Mouse (Mus musculus): ENCODE measurements at regions not wholly inside any gene's neighbourhood (a gene's known extent, or its start where the extent isn't known, plus 50 kb on each side); places are given as distances from the start of the nearest gene placed in this dataset.

DNA sequence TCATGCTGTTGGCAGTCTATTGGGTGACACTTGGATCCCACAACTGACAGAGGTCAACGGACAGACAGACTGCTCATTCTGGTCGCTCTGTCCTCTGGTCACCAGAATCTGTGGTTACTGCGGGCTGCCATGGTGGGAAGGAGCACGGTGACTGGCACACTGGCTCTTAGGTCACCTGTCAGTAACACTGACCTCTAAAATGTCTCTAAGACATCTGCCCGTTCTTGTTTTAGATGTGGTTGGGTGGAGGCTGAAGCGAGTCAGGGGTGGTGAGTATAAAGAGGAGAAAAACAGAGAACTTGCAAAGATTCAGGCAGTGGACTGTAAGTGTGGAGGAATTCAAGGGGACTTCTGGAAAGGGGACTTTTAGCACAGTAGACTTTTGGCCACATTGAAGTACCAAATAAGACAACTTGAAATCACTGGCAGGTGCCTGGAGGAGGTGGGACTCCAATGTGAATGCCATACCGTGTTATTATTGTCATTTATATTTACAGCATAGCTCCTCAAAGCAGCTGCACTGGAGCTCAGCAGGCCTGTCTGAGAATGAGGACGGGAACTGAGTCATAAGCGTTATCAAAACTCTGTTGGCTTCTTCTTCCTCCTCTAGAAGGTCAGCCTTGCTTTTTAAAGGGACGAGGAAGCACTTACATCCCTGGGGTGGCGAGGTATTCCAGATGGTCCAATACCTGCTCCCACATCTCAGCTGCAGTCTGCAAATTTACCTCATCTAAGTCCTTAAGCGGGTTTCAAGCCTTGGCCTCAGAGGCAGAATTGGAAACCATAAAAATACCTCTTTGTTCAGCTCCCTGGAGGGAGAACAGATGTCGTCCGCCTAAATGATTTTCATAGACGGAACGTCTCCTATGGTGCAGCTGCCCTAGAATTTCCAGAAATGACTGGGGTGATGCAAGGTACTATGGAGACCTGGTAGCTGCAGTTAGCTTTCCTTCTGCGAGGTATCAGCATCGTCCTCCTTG is 351.3 kb downstream of the Nuak1 start:
- DNase-seq (ENCODE audit: low spot score) = no peak

DNA sequence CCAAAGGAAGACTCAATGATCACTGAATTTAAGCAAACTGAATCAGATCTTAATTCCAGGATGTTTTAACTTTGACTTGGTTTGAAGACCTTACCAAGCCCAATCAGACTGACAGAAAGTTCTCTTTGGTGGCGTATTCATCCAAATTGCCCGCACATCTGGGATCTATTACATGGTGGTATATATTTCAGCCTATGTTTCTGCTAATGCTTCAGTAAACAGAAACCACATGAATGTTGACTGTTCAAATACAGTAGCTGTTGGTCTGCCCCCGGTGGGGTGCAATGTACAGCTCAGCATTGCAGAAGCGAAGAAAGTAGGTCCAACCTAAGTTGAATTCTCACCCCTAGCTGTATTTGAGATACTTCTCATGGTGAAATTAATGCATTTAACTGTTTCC is 346.5 kb downstream of the Nuak1 start:
- DNase-seq (ENCODE audit: low spot score) = peak; percentile 36

DNA sequence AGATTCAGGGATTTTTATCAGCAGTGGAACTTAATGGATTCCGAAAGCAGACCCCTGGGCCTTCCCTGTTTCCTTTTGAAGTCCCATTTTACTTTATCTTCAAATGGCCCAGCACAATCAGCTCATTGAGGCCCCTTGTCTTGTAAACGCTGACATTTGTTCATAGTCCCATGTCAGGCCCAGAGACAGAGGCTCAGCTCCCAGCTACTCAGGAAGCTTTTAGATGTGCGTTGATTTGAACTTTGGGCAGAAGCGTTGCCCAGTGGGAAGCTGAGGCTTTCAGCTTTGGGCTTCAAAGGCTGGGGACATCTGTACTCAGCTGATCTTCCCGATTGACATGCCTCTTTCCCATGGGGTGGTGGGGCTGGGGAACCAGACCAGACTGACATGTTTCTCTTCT is 343.2 kb downstream of the Nuak1 start:
- DNase-seq (ENCODE audit: low spot score) = no peak

DNA sequence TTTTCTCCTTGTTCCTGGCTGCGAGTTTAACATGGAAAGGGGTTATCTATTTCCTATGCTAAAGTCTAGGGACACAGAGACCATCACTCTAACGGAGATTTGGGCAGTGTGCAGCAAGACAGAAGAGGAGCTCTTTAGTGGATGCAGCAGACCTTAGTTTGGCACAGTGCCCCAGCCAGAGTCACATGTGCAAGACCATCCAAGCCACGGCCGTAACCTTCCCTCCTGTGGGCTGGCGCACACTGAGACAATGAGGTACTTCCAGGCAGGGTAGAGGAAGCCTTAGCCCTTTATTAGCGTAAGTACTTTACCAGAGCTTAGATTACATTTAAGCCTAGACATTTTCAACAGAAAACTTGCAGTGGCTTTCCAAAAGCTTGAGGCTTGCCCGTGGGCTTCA is 336.4 kb downstream of the Nuak1 start:
- no peak for DNase-seq (ENCODE audit: low spot score)

DNA sequence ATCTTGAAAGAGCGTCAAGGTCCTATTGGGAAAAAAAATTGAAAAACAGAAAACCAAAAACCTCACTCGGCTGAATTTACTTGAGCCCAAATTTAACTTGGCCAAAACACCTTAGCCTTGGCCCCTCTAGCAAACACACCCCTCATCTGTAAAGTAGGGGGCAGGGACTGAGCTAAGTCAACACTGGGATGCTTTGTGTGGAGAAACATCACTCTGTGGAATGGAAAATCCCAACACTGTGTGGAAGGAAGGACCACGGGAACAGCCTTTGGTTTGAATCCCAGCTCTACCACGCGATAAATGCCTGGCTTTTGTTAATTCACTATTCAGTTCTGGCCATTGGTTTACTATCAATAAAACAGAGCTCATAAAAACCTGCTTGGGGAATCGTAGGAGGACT is 335.8 kb downstream of the Nuak1 start:
- no peak for DNase-seq (ENCODE audit: low spot score)

DNA sequence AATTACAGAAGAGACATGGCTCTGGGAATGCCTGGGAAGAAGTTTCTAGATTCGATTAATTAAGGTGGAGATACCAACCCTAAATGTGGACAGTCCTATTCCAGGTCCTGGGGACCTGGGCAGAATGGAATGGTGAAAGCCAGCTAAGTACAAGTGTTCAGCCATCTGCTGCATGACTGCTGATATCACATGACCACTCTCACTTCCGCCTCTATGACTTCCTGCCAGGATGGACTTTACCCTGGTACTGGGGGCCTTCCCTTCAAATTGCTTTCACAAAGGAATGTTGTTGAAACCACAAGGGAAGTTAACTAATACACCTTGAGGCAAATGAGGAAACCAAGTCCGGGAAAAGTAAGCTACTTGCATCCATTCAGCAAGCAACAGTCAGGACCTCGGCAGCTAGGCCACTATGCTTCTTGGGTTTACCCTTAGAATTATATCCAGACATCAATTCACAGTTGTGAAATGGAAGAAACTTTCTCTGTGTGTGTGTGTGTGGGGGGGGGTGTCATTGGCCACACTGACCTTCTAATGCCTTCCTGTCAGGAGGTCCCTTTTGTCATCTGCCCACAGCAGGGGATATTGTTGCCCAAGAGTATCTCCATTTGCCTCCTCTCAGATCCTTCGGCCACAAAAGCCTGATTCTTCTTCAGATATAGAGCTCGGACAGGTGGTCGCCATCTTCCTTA is 330.6 kb downstream of the Nuak1 start:
- no peak for DNase-seq (ENCODE audit: low spot score)

DNA sequence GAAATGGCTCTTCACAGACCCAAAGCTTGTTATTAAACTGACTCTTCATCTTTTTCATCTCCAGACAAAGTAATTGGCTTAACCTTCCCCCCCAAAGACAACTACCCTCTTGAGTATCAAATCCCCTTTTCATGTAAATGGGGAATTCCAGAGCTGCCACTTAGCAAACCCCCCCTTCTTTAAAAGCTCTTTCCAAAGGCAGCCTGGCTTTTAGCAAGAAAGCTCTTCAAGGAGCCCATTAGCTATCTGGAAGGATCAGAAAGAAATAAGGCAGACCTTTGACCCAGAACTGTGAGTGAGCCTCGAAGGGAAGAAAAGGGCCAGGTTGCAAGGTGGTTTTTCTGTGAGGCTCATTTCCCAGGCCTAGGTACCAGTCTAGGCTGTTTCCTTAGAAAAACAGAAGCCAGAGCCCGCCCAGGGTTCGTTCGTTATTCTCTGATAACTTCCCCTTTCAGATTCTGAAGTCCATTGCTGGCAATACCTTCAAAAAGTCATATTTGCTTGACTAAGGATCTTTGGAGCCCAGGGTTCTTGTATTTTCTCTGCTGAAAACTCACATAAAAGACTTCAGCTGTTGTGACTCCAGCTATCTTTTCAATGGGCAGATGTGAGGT is 329.9 kb downstream of the Nuak1 start:
- peak; percentile 42 for DNase-seq (ENCODE audit: low spot score)

DNA sequence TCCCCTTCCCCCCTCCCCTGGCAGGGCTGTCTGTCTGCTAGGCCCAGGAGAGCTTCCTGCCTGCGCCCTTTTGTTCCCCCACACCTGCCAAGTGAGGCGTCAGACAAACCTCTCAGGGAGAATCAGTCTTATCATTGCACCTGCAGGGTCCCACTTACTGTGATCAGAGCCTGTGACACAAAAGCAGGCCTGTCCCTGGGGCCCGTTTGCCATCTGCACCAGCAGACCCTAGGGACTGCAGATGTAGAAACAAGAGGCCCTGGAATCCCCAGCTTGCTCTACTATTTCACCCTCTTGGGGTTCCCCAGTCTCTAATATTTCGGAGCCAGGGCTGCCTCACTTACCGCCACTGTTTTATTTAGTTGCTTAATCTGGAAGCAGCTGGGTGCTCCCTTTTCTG is 328.9 kb downstream of the Nuak1 start:
- DNase-seq (ENCODE audit: low spot score) = no peak

DNA sequence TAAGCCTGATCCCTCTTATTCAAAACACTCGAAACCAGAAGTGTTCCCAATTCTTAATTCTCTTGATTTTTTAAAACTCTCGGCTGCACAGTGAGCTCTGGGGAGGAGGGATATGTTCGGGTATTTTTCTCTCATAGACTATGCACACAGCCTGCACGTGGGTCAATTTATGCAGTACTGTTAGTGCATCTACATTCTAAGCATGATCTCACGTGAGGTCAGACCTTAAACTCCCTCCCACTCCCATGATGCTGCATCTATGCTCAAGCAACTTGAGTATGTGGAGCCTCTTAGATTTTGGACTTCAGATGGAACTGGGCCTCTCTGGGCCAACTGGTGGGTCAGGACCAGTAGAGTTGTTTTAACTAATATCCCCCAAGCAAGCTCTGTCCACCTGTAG is 328.5 kb downstream of the Nuak1 start:
- DNase-seq (ENCODE audit: low spot score) = no peak

DNA sequence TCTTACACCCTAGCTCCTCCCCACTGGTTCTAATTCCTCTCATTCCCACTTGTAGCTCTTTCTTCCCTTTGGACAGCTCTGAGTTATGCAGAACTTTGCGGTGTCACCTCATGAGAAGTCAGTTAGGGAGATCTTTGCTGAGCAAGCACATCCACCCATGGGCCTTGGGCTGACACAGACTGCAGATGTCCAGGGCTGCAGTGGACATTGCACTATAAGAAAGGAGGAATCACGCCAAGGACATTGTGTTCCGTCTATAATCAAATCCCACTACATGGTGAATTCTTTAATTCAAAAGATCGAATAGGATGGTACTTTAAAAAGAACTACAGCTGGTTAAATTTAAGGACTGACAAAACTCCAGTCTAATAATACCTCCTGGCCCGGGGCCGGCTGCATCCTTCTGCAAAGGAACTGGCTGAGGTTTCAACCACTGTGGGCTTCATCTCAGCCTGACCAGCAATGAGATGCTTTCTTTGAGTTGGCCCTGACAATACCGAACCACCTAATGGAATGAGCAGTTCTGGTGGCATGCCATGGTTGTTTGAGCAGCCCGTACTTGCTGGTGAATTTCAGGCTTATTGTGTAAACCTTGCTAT is 320.3 kb downstream of the Nuak1 start:
- no peak for DNase-seq (ENCODE audit: low spot score)

DNA sequence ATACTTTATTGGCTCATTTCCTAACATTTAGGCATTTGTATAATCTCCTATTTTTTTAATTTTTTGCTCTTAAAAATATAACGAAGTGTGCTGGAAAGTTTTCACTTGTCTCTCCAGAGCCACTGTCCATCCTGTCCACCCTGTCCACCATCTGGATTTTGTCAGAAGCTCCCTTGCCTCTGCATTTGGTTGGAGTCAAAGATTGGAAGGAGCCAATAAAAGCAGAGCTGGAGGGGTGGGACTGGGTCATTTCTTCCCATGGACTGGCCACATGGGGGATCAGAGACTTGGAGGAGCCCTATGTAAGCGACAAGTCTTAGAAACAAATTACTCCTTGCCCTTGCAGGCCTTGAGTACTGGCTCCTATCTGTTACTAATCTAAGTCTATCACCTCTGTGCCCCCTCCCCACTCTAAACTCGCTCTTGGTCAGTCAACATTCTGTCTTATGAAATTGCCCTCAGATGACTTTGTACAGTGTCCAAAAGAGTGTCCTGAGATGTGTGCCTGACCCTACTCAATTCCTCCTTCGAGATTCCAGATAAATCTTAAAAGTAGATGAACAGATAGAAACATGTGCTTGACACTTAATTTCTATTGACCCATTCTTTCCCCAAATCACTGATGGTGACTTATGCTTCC is 303.3 kb downstream of the Nuak1 start:
- DNase-seq (ENCODE audit: low spot score) = no peak

DNA sequence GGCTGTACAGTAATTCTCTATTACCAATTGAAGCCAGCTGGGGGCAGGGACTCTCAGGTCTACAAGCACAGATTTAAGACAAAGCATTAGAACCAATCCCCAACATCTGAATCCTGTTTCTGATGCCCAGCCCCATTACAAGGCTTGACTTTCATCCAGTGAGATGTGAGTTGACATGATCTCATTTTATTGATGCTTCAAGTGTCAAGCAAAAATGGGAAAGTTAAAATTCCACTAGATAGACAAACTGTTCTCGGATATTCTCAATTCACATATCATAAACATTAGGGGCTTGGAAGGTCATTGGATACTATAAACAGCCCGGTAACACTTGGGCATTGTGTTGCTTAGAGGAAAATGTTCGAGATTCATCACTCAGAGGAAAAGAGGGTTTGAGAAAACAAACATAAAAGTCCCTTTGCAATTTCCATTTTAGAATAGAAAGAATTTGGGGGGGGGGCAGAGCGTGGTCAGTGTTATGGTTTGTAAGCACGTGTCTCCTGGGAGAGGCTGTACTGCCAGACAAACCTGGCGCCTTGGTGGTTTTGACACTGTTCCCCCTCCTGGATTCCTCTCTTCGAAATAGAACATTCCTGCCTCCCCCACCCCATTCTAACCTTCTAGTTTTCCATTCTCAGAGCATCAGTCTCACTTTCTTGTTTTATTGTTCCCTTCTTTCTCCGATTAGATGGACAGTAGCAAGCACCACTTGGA is 297.5 kb downstream of the Nuak1 start:
- DNase-seq (ENCODE audit: low spot score) = peak; percentile 7

DNA sequence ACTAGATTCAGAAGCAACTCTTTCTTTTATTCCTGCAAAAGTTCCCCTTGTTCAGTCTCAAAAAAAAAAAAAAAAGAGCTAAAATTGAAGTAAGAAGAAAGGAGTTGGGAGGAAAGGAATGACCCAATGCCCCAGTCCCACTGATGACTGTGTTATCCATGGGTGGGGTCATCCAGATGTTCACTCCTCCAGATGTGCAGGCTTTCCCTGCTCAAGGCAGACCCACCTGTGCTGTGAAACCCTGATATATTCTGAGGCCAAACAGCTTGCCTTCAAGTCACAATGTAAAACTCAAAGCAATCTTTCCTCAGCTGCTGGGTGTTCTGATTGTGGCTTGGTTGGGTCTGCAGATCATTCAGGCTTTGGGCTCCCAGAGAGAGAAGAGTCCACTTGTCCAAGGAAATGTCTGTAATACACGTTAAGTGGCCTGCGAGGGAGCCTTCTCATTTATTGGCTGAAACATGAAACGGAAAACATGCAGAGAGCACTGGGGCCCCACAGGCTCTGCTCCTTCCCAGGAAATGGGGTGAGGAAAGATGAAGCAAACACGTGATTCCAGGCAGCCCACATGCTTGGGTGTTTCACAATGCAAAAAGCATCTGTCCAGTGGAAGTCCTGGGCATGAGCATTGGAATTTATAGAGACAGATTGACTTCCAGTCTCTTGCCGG is 296.6 kb downstream of the Nuak1 start:
- DNase-seq (ENCODE audit: low spot score) = peak; percentile 36

DNA sequence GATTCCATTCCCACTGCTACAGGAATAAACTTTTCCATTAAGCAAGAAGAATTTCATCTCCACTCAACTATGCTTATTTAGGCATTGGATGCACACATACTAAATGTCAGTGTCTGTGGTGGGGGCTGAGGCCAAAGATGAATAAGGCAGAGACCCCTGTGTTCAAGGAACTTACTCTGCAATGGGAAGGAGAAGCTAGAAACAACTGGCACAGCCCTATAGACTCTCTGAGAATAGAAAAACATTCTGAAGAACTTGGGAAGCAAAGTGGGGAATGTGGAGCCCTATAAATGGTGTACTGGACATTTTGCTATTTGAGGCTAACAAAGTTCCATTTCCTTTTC is 296.1 kb downstream of the Nuak1 start:
- DNase-seq (ENCODE audit: low spot score) = no peak

DNA sequence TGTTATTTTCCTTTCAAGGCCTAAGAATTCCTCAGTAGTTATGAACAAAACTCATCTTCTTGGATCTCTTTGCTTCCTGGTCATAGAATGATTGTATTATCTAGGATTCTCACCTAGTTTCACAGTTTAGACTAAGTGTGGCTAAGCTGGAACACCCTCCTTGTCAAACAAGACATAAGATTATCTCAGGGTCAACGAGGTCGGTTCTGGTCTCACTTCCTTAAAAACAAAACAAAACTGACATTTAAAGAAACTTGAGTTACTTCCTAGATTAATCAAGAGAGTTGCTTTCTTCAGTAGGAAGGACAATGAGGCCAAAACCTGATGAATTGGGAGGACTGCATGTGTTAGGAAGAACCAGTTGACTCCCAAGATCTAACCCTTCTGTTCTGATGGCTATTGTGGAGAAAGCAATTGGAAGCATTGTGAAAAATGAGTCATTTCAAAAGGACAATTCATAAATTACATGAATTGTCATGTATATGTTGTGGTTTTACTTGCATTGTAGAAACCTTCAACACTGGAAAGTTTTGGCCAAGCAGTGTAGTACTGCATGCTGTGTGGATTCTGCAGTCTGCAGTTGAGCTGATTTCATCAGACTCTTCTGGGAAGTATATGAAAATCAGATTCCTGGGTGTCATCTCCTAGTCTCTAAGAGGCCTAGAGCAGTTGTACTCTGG is 293.0 kb downstream of the Nuak1 start:
- no peak for DNase-seq (ENCODE audit: low spot score)

DNA sequence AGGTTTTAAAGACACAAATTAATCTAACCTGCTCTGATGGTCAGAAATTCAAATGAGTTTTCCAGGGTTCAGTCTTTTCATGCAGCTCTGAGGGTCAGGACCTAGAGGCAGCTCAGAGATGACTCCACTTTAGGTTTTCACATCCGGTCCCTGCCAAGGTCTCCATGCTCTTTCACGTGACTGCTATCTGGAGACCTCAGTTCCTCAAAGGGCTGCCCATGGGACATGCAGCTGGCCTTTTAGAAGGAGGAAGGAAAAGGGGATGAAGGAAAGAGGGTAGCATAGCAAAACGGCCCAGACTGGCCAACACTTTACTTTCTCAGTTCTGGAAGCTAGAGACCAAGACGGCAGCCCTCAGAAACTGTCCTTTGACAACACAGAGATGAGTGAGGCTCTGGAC is 276.6 kb downstream of the Nuak1 start:
- DNase-seq (ENCODE audit: low spot score) = no peak

DNA sequence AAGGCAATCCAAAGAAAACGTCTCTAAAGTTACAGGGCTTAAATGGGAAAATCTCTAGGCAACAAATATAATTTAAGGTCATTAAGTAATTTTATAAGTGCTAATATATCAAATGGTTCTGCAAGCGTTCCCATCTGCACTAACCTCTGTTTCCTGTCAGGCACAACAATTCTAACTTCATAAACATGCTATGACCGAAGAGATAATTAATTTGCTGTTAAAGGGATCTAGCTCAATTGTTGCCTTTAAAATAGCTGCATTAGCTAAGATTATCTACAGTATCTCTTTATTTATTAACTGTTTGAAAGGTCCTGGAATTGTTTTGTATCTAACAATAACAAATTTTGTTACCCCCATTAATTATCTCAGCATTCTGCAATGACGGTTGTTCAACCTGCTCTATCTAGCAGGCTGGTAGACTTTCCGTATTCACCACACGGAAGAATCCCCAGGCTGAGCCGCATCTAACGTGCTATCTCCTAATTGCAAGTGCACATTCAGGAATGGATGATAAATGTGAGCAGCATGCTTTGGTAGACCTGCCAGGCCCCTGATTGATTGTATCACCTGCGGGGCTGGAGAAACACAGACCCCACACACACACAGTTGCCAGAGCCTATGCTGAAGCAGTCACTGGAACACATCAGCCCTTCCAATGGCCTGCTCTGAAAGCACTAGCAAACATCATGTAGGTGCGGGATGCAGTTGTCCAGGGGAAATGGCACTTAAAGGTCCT is 274.4 kb downstream of the Nuak1 start:
- no peak for DNase-seq (ENCODE audit: low spot score)

DNA sequence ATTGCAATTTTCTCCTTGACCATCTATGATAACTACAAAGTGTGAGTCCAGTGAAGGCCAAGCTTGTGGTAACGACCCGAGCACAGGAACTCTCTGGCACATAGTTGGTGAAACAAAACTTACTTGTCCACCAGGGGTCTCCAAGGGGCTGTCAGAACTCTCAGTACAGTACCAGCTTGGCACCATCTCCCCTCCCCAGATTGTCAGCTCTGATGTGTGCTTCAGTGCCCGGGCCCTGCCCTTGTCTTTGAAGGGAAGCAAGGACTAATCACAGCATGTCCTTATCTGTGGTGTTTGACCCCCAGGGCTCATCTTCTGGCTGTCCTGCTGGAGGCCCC is 273.9 kb downstream of the Nuak1 start:
- peak; percentile 56 for DNase-seq (ENCODE audit: low spot score)

DNA sequence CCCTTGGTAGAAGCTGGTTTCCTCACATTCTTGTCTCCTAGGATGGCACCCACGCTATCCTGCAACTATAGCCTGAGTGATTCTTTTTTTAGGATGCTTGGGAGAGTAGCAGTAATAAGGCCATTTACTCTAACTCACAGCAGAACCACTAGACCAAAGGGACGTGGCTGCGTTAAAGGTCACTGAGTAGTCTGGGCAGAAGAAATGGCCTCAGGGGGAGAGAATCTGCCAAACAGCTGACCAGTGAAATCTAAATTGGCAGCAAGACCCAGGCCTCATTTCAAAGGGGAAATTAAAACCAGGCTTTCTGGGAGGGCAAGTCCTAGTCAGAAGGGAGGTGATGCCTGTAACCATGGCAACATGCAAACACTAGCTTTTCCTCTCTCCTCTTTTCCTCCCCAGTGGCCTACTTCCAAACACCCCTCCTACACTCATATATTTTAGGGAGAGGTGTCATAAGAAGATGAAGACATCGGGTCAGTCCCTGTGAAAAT is 267.5 kb downstream of the Nuak1 start:
- DNase-seq (ENCODE audit: low spot score) = peak; percentile 77

DNA sequence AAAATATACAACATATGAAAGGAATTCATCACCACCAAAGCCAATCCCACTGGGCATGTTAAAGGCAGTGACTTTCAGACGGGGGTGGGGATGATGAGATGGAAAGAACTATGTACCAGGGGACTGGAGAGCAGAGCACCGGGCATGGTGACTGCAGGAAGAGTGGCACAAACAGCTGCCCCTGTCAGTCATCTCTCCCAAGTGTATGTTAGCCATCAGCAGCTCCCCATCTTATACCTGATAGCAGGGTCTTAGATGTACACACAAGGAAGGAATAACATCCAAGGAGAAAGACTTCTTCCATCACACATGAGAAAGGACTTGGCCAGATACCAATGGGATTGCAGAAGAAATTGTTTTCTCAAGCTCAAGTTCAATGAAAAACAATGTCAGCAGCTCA is 257.2 kb downstream of the Nuak1 start:
- no peak for DNase-seq (ENCODE audit: low spot score)
